Mouse (Mus musculus): ENCODE measurements around the gene Dock11.

Dock11 gene

DNA sequence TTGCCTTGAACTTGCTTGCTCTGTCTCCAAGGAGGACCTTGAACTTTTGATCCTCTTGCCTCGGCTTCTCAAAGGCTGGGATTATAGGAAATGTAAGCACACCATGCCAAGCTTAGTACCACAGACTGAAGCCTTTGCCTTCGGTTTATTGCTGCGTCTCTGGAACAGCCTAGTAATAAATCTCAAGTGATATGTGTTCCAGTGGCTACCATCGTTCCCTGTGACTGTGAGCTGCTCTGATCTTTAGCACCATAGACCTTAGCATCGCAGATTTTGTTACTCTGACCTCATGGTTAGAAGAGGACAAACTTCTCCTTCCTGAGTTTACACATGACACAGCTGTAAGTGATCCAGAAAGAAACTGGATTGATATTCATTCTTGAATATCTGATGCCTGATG lies 142.5 kb downstream of the Dock11 start:
- Histone ChIP-seq H3K9me3 (ENCODE audit: low read length) (no peaks in the 10 kb centered on the region), H3K4me1 (replicated peaks; ENCODE audit: low read depth, low read length) (no peaks in the 10 kb centered on the region), H3K27me3 (ENCODE audit: insufficient read depth, low read length) (no peaks in the 10 kb centered on the region), H3K36me3 (ENCODE audit: insufficient read depth, low read length) (no peaks in the 10 kb centered on the region), H3K4me3 (replicated peaks; ENCODE audit: low read length) (no peak overlapping the region)
- TF ChIP-seq CTCF (conservative IDR thresholded peaks at IDR 0.05; ENCODE audit: low read length) (no peak), NANOG (IDR thresholded peaks at IDR 0.05; ENCODE audit: borderline replicate concordance, low read length) (no peak), POU5F1 (IDR thresholded peaks at IDR 0.05; ENCODE audit: borderline replicate concordance, low read length) (no peak)

DNA sequence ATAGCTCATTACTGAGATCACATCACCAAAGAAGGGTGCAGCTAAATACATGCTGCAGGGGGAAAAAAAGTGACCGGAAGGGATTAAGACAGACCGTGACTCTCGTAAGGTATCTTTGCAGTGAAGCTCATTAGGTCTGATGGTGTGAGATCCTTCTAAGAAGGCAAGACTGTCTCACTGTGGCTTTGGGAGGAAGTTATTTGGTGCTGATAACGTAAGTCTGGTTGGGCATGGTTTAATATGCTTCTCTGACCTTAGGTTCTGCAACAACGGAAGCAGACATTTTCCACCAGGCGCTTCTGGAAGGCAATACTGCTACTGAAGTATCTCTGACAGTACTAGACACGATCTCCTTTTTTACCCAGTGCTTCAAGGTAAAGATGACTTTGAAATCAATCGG lies 145.4 kb downstream of the Dock11 start:
- H3K27me3 ChIP-seq (ENCODE audit: insufficient read depth, low read length), result no peaks in the 10 kb centered on the region
- TF ChIP-seq CTCF (conservative IDR thresholded peaks at IDR 0.05; ENCODE audit: low read length) (no peak), NANOG (IDR thresholded peaks at IDR 0.05; ENCODE audit: borderline replicate concordance, low read length) (no peak), POU5F1 (IDR thresholded peaks at IDR 0.05; ENCODE audit: borderline replicate concordance, low read length) (no peak)
- H3K4me3 ChIP-seq (replicated peaks; ENCODE audit: low read length), result no peak overlapping the region
- H3K4me1 ChIP-seq (replicated peaks; ENCODE audit: low read depth, low read length), result no peaks in the 10 kb centered on the region
- no peaks in the 10 kb centered on the region for H3K36me3 ChIP-seq (ENCODE audit: insufficient read depth, low read length)
- H3K9me3 ChIP-seq (ENCODE audit: low read length), result no peaks in the 10 kb centered on the region

- H3K27me3 ChIP-seq (ENCODE audit: insufficient read depth, low read length), result no peaks in the 10 kb centered on the region
- H3K9me3 ChIP-seq (ENCODE audit: low read length), result no peaks in the 10 kb centered on the region
- no peak overlapping the region for H3K4me3 ChIP-seq (replicated peaks; ENCODE audit: low read length)
- no peak for TF ChIP-seq CTCF (conservative IDR thresholded peaks at IDR 0.05; ENCODE audit: low read length)
- TF ChIP-seq POU5F1 (IDR thresholded peaks at IDR 0.05; ENCODE audit: borderline replicate concordance, low read length), result no peak
- TF ChIP-seq NANOG (IDR thresholded peaks at IDR 0.05; ENCODE audit: borderline replicate concordance, low read length), result no peak
- H3K36me3 ChIP-seq (ENCODE audit: insufficient read depth, low read length), result no peaks in the 10 kb centered on the region
- no peaks in the 10 kb centered on the region for H3K4me1 ChIP-seq (replicated peaks; ENCODE audit: low read depth, low read length)
Measured at GRCm38 (mm10) chrX:36045731-36046130, 157.1 kb downstream of the Dock11 start.

DNA sequence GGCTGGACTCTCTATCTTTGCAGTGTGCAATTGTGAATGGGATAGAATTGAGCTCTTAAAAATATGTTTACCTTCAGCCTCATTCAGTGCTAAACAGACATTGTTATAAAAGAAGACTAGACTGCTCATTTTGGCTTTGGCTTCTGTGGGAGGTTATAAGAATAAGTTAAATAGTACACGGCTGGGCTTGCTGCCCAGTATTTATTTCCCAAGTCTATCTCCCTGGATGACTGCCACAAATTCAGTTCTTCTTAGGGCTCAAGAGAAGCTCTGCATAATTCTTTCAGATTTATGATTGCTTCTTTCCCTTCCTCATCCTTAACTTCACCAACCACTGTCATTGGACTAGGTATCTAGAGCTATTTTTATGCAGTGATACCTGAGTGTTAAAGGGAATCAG lies 158.8 kb downstream of the Dock11 start:
- no peaks in the 10 kb centered on the region for H3K27me3 ChIP-seq (ENCODE audit: insufficient read depth, low read length)
- H3K9me3 ChIP-seq (ENCODE audit: low read length), result no peaks in the 10 kb centered on the region
- H3K4me1 ChIP-seq (replicated peaks; ENCODE audit: low read depth, low read length), result no peaks in the 10 kb centered on the region
- no peak overlapping the region for H3K4me3 ChIP-seq (replicated peaks; ENCODE audit: low read length)
- no peak for TF ChIP-seq NANOG (IDR thresholded peaks at IDR 0.05; ENCODE audit: borderline replicate concordance, low read length)
- no peak for TF ChIP-seq CTCF (conservative IDR thresholded peaks at IDR 0.05; ENCODE audit: low read length)
- TF ChIP-seq POU5F1 (IDR thresholded peaks at IDR 0.05; ENCODE audit: borderline replicate concordance, low read length), result no peak
- H3K36me3 ChIP-seq (ENCODE audit: insufficient read depth, low read length), result no peaks in the 10 kb centered on the region

DNA sequence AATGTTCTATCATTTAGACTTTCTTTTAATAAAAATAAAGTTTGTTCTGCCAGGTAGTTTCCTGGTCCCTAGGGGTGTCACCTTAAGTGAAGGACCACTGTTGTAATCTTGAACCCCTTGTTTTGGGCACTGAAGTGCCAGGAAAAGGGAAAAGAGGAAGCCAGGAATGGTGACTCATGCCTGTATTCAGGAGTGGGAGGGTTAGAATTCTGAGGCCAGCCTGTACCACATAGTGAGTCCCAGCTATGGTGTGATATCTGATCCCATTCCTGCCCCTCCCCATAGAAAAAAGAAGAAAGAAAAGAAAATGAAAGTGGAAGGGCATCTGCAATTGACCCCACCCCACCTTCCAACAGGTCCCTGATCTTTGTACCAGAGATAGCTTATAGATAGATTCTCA lies 161.7 kb downstream of the Dock11 start:
- no peaks in the 10 kb centered on the region for H3K4me1 ChIP-seq (replicated peaks; ENCODE audit: low read depth, low read length)
- no peaks in the 10 kb centered on the region for H3K36me3 ChIP-seq (ENCODE audit: insufficient read depth, low read length)
- no peak overlapping the region for H3K4me3 ChIP-seq (replicated peaks; ENCODE audit: low read length)
- H3K27me3 ChIP-seq (ENCODE audit: insufficient read depth, low read length), result no peaks in the 10 kb centered on the region
- TF ChIP-seq NANOG (IDR thresholded peaks at IDR 0.05; ENCODE audit: borderline replicate concordance, low read length), result no peak
- no peak for TF ChIP-seq CTCF (conservative IDR thresholded peaks at IDR 0.05; ENCODE audit: low read length)
- TF ChIP-seq POU5F1 (IDR thresholded peaks at IDR 0.05; ENCODE audit: borderline replicate concordance, low read length), result no peak
- H3K9me3 ChIP-seq (ENCODE audit: low read length), result no peaks in the 10 kb centered on the region

DNA sequence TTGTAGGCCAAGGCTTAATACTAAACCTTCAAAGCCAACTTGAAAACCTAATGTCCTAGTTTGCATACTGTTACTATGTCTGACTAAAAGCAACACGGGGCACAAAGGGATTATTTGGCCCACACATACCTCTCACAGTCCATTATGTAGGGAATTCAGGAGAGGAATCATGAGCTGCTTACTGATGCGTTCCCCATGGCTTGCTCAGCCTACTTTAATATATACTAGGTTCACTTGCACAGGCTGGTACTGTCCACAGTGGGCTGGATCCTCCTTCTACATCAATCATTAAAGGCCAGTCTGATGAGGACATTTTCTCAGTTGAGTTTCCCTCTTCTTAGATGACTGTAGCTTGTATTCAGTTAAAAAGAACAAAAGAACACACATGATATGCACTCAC lies 185.4 kb downstream of the Dock11 start:
- Histone ChIP-seq H3K36me3 (ENCODE audit: insufficient read depth, low read length) (no peaks in the 10 kb centered on the region), H3K27me3 (ENCODE audit: insufficient read depth, low read length) (no peaks in the 10 kb centered on the region), H3K4me1 (replicated peaks; ENCODE audit: low read depth, low read length) (peaks cover 7% of the 10 kb centered on the region), H3K9me3 (ENCODE audit: low read length) (no peaks in the 10 kb centered on the region), H3K4me3 (replicated peaks; ENCODE audit: low read length) (no peak overlapping the region)
- TF ChIP-seq NANOG (IDR thresholded peaks at IDR 0.05; ENCODE audit: borderline replicate concordance, low read length) (no peak), POU5F1 (IDR thresholded peaks at IDR 0.05; ENCODE audit: borderline replicate concordance, low read length) (no peak), CTCF (conservative IDR thresholded peaks at IDR 0.05; ENCODE audit: low read length) (no peak)

GRCm38 (mm10) chrX:36077164-36077563 lies 188.5 kb downstream of the Dock11 start:
- no peak for TF ChIP-seq NANOG (IDR thresholded peaks at IDR 0.05; ENCODE audit: borderline replicate concordance, low read length)
- no peak for TF ChIP-seq CTCF (conservative IDR thresholded peaks at IDR 0.05; ENCODE audit: low read length)
- no peaks in the 10 kb centered on the region for H3K36me3 ChIP-seq (ENCODE audit: insufficient read depth, low read length)
- H3K27me3 ChIP-seq (ENCODE audit: insufficient read depth, low read length), result no peaks in the 10 kb centered on the region
- H3K4me1 ChIP-seq (replicated peaks; ENCODE audit: low read depth, low read length), result peaks cover 8% of the 10 kb centered on the region
- H3K9me3 ChIP-seq (ENCODE audit: low read length), result no peaks in the 10 kb centered on the region
- H3K4me3 ChIP-seq (replicated peaks; ENCODE audit: low read length), result no peak overlapping the region

- H3K4me1 ChIP-seq (replicated peaks; ENCODE audit: low read depth, low read length), result peaks cover 11% of the 10 kb centered on the region
- H3K4me3 ChIP-seq (replicated peaks; ENCODE audit: low read length), result no peak overlapping the region
- no peaks in the 10 kb centered on the region for H3K9me3 ChIP-seq (ENCODE audit: low read length)
- TF ChIP-seq CTCF (conservative IDR thresholded peaks at IDR 0.05; ENCODE audit: low read length) (no peak), POU5F1 (IDR thresholded peaks at IDR 0.05; ENCODE audit: borderline replicate concordance, low read length) (no peak), NANOG (IDR thresholded peaks at IDR 0.05; ENCODE audit: borderline replicate concordance, low read length) (no peak)
- H3K27me3 ChIP-seq (ENCODE audit: insufficient read depth, low read length), result no peaks in the 10 kb centered on the region
- no peaks in the 10 kb centered on the region for H3K36me3 ChIP-seq (ENCODE audit: insufficient read depth, low read length)
Measured at GRCm38 (mm10) chrX:36082917-36083316, 194.3 kb downstream of the Dock11 start.

DNA sequence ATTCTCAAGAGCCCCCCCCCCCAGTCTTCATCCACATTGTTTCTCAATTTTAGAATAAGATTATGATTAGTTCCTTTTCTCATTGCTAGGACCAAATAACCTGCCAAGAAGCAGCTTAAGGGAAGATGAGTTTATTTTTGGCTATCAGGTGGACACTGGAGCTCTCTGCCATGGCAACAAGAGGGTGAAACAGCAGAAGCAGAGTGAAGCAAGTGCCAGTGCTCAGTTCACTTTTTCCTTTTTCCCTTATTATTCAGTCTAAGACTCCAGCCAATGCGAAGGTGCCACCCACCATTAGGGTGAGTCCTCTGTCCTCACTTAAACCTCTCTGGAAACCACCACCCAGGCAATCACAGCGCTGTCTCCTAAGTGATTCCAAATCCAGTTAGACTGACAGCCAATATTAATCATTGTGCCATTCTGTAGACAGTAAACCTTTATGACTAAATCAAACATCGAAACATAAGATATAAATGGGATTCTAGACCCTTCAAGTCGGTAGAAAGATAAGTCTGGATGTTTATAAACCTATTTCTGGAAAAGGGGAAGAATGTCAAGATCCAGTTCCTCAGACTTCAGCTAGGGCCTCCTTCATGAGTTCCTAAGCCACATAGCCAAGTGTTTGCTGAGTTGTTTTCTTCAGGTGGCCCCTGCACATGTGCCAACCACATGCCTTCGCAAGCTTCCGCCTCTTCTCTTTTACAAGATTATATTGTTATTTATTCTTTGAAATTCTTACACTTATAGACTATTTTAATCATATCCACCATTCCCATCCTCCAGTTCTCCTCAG lies 200.0 kb downstream of the Dock11 start:
- Histone ChIP-seq H3K36me3 (ENCODE audit: insufficient read depth, low read length) (no peaks in the 10 kb centered on the region), H3K4me1 (replicated peaks; ENCODE audit: low read depth, low read length) (no peaks in the 10 kb centered on the region)

More for the DNA sequence above, 200.0 kb downstream of the Dock11 start:
- Histone ChIP-seq H3K9me3 (ENCODE audit: low read length) (no peaks in the 10 kb centered on the region), H3K27me3 (ENCODE audit: insufficient read depth, low read length) (no peaks in the 10 kb centered on the region), H3K4me3 (replicated peaks; ENCODE audit: low read length) (no peak overlapping the region)
- no peak for TF ChIP-seq POU5F1 (IDR thresholded peaks at IDR 0.05; ENCODE audit: borderline replicate concordance, low read length)
- no peak for TF ChIP-seq CTCF (conservative IDR thresholded peaks at IDR 0.05; ENCODE audit: low read length)
- TF ChIP-seq NANOG (IDR thresholded peaks at IDR 0.05; ENCODE audit: borderline replicate concordance, low read length), result no peak
